Mouse (Mus musculus) brain, embryonic 14.5 days (tissue): ENCODE measurements at regions not wholly inside any gene's neighbourhood (a gene's known extent, or its start where the extent isn't known, plus 50 kb on each side); places are given as distances from the start of the nearest gene placed in this dataset.

Source experiments
- CTCF ChIP-seq: fragments of 200-500 bp; IDR thresholded peaks from 2 replicates; pipeline ENCODE4 v1.5.1; 2012; ENCODE audit warnings: inconsistent platforms, mild to moderate bottlenecking, moderate library complexity, borderline replicate concordance; ENCODE audit not compliant: insufficient read depth, insufficient read length; ENCODE audit errors: extremely low read depth
- POLR2A ChIP-seq: fragments of 200-500 bp; IDR thresholded peaks from 2 replicates; pipeline ENCODE4 v1.6.1; 2012; ENCODE audit warnings: mild to moderate bottlenecking, inconsistent platforms, borderline replicate concordance; ENCODE audit not compliant: poor library complexity, insufficient read depth, insufficient read length, severe bottlenecking; ENCODE audit errors: extremely low read depth

GRCm38 (mm10) chr4:82186892-82187291 lies 518.7 kb downstream of the Nfib start:
- TF ChIP-seq CTCF: no peak
- no peak for TF ChIP-seq POLR2A
